Mouse (Mus musculus) cerebellum, adult 2 months (tissue): ENCODE measurements around the gene Cacna2d2.

Experiments
- CTCF ChIP-seq: fragments of 200-500 bp; IDR thresholded peaks from 2 replicates; pipeline ENCODE4 v1.5.1; 2011; ENCODE audit warnings: low read depth, mild to moderate bottlenecking, control low read depth, low read length, moderate library complexity, borderline replicate concordance; ENCODE audit not compliant: insufficient read depth
- POLR2A ChIP-seq: fragments of 200-500 bp; IDR thresholded peaks from 2 replicates; pipeline ENCODE4 v1.6.1; 2011; ENCODE audit warnings: low read length, control low read depth, borderline replicate concordance; ENCODE audit not compliant: insufficient read depth

DNA sequence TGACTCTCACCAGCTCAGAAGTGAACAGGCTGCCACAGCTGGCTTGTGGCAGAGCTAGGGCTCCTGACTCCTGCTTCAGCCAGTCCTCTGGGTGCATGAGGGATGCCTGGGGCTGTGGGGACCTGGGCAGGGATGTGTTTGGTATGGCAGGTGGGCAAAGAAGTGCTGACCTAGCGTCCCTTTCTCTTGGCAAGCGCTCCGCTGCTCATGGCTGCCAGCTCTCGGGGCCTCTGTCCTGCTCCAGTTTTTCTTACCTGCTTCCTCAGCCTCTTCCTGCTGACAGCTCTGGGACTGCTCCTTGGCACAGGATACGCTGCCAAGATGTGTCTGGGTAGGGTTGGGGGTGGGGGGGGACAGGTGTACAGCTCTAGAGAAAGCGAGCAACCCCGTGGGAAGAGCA is 28.5 kb downstream of the Cacna2d2 start:
- TF ChIP-seq POLR2A (no peak), CTCF (no peak)
